Mouse (Mus musculus): Measurements from ENCODE around the gene Arl1.
"Not testable (repeated sequence)": the region's sequence is repeated elsewhere in the genome, so short reads cannot be mapped to it uniquely, and the experiment has no call there.

Gene Arl1

GRCm38 (mm10) chr10:88765431-88766142 is 34.9 kb downstream of the Arl1 start:
- DNase-seq: no peak

GRCm38 (mm10) chr10:88768961-88769360 is 38.3 kb downstream of the Arl1 start:
- no peak for DNase-seq

- DNase-seq: no peak
Measured at GRCm38 (mm10) chr10:88769676-88770075, 39.0 kb downstream of the Arl1 start.

- not testable (repeated sequence) for DNase-seq
Measured at GRCm38 (mm10) chr10:88772965-88773364, 42.3 kb downstream of the Arl1 start.

GRCm38 (mm10) chr10:88776206-88776605 is 45.5 kb downstream of the Arl1 start:
- DNase-seq: no peak

- no peak for DNase-seq
Measured at GRCm38 (mm10) chr10:88780716-88781115, 50.1 kb downstream of the Arl1 start.

GRCm38 (mm10) chr10:88783135-88783534 is 52.5 kb downstream of the Arl1 start:
- DNase-seq: not testable (repeated sequence)

GRCm38 (mm10) chr10:88783941-88784340 is 53.3 kb downstream of the Arl1 start:
- DNase-seq: no peak

- no peak for DNase-seq
Measured at GRCm38 (mm10) chr10:88784513-88784931, 53.9 kb downstream of the Arl1 start.

GRCm38 (mm10) chr10:88793671-88794070 is 63.0 kb downstream of the Arl1 start:
- DNase-seq: no peak

All from liver (tissue).